Mouse (Mus musculus): ENCODE results near the gene Myo15. TPM values are rescaled to one million over a fixed set of nuclear protein-coding genes. Genes with fewer than 3 reads are reported as not detected.

The Myo15 gene
- total RNA-seq, 2 experiments from 2014 or later, result 0.04 TPM; not detected in 1

GRCm38 (mm10) chr11:60486267-60486666 is 17.1 kb downstream of the Myo15 start:
- no peak for DNase-seq
- intact Hi-C loops (cut with DNase I; ENCODE audit: low total_unique reads), result no loop called here

DNA sequence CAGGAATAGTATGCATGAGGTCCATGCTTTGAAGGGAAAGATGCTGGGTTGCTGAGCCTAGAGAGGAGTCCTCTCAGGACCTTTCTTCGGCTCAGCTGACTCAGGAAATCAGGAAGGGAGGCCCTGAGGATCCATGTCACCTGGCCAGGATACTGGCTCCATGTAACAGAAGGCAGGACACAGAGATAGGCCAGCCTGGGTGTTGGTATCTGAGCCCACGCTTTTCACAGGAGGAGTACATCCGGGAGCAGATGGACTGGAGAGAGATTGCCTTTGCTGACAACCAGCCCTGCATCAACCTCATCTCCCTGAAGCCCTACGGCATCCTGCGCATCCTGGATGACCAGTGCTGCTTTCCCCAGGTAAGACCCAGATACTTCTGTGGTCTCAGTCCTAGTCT is 23.6 kb downstream of the Myo15 start:
- intact Hi-C loops (cut with DNase I; ENCODE audit: low total_unique reads), result no loop called here
- no peak for DNase-seq

DNA sequence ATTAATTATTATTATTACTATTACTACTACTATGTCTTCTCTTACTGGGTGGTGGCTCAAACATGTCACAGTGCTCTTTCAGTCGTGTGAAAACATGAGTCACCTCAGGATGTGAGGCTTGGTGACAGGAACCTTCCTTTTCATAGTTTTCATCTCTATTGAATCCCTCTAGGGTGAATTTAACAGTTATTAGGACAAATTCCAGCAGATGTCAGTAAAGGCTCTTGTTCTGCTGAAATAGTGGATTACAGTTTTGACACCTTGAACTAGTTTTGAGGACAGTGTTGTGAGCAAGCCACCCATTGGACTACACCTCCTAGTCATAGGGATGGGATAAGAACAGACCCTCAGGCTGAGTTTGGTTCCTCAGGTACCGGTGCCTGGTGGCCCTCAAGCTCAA is 26.6 kb downstream of the Myo15 start:
- intact Hi-C loops (cut with DNase I; ENCODE audit: low total_unique reads), result no loop called here

GRCm38 (mm10) chr11:60507281-60507680 is 38.1 kb downstream of the Myo15 start:
- no peak for DNase-seq
- intact Hi-C loops (cut with DNase I; ENCODE audit: low total_unique reads), result no loop called here

More for the DNA sequence above, 26.6 kb downstream of the Myo15 start:
- no peak for DNase-seq

DNA sequence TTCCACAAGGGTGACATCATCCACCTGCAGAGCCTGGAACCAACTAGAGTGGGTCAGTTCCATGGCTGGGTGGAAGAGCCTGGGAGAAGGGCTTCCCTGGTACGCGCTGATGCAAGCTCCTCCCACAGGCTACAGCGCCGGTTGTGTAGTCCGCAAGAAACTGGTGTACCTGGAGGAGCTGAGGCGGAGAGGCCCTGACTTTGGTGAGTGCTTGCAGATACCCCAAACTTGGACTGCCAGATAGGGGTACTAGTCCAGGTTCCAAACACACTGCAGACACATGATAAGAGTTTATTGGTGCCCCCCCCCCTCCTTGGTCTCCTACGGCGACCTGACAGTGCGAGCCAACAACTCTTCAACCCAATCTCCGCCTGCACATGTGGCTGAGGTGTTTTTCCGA is 39.8 kb downstream of the Myo15 start:
- DNase-seq, result no peak
- intact Hi-C loops (cut with DNase I; ENCODE audit: low total_unique reads), result loop anchor here (2.0 kb wide), 1 partner anchor 76 kb away; no protein-coding TSS in a partner anchor

GRCm38 (mm10) chr11:60509500-60509899 is 40.4 kb downstream of the Myo15 start:
- intact Hi-C loops (cut with DNase I; ENCODE audit: low total_unique reads), result loop anchor here (2.0 kb wide), 1 partner anchor 77 kb away; no protein-coding TSS in a partner anchor
- DNase-seq, result peak; percentile 19

GRCm38 (mm10) chr11:60511893-60512292 is 42.8 kb downstream of the Myo15 start:
- no peak for DNase-seq
- intact Hi-C loops (cut with DNase I; ENCODE audit: low total_unique reads), result no loop called here

DNA sequence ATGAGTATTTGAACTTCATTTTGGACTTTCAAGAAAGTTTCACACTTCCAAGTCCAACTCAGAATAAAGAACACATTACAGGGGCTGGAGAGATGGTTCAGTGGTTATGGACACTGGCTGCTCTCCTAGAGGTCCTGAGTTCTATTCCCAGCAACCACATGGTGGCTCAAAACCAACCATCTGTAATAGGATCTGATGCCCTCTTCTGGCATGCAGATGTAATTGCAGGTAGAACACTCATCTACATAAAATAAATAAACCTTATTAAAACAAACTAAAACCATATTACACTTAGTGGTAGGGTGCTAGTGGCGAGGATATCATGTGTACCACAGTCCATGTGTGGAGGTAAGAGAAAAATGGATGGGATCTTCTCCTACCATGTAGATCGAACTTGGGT is 43.4 kb downstream of the Myo15 start:
- DNase-seq, result no peak
- intact Hi-C loops (cut with DNase I; ENCODE audit: low total_unique reads), result no loop called here

- DNase-seq, result no peak
- intact Hi-C loops (cut with DNase I; ENCODE audit: low total_unique reads), result no loop called here
Measured at GRCm38 (mm10) chr11:60514941-60515340, 45.8 kb downstream of the Myo15 start.

DNA sequence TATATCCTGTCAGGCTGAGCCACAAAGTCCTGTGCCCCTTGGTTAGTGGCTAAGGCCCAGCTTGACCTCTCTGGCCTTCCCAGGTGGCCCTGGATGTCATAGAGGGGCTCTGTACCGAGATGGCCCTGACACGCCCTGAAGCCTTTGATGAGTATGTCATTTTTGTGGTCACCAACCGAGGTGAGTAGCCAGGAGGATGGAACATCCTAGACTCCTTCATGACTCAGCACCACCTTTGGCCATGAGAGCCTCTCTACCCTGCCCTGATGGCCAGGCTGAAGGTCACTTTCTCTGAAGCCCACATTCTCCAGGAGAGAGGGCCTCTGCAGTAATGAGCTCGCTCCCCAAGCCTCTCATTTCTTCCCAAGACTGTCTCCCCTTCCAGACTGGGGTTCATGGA is 49.2 kb downstream of the Myo15 start:
- intact Hi-C loops (cut with DNase I; ENCODE audit: low total_unique reads), result no loop called here
- no peak for DNase-seq

DNA sequence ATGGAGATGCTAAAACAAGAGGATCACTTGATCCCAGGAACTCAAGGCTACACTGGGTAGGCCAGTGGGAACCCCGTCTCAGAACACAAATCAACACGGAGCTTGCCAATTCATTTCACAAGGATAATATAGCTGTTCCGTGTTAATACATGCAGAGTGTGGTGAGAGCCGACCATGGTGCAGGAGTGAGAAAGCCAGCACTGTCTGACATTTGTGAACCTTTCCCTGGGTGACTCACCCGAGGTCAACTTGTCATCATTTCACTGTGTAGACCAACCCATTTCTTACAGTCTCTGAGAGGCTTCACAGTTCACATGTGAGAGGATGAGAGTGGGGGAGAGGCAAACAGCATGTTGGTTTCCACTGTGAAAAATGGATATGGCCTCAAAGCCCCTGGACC is 52.9 kb downstream of the Myo15 start:
- intact Hi-C loops (cut with DNase I; ENCODE audit: low total_unique reads), result no loop called here
- no peak for DNase-seq

DNA sequence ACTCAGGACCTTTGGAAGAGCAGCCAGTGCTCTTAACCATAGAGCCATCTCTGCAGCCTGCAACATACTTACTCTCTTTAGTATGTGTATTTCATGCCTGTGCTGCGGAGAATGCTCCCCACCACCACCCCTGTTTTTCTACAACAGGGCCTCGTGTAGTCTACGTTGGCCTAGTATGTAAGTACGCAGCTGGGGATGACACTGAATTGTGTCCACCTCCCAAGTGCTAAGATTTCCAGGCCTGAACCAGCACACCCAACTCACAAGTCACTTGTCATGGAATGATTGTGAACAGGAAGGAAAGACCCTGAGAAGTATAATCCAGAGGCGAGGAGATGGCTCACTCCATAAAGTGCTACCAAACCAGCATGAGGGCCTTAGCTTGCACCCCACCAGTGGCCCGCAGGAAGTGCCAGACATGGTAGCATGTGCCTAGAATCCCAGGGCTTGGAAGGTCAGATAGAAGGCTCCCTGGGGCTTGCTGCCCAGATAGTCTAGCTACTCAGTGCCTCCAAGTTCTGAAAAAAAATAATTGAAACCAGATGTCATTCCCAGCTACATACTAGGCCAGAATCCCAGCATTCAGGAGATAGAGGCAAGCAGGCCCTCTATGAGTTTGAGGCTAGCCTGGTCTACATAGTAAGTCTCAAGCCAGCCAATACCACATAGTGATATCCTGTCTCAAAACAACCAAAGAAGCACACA is 53.7 kb downstream of the Myo15 start:
- DNase-seq, result no peak
- intact Hi-C loops (cut with DNase I; ENCODE audit: low total_unique reads), result no loop called here

- intact Hi-C loops (cut with DNase I; ENCODE audit: low total_unique reads), result no loop called here
- DNase-seq, result no peak
Measured at GRCm38 (mm10) chr11:60526461-60526860, 57.3 kb downstream of the Myo15 start.

- intact Hi-C loops (cut with DNase I; ENCODE audit: low total_unique reads), result no loop called here
Measured at GRCm38 (mm10) chr11:60535676-60536075, 66.5 kb downstream of the Myo15 start.

GRCm38 (mm10) chr11:60536180-60536858 is 67.2 kb downstream of the Myo15 start, which contains the start of gene Alkbh5:
TSS of gene Alkbh5 (plus strand) at chr11:60536381.
- intact Hi-C loops (cut with DNase I; ENCODE audit: low total_unique reads), result no loop called here
- no peak for DNase-seq

More at GRCm38 (mm10) chr11:60535676-60536075, 66.5 kb downstream of the Myo15 start:
- DNase-seq, result no peak

GRCm38 (mm10) chr11:60536859-60537467 is 67.8 kb downstream of the Myo15 start:
- DNase-seq, result peak; percentile 94
- intact Hi-C loops (cut with DNase I; ENCODE audit: low total_unique reads), result no loop called here

GRCm38 (mm10) chr11:60537468-60538347 is 68.6 kb downstream of the Myo15 start:
- intact Hi-C loops (cut with DNase I; ENCODE audit: low total_unique reads), result no loop called here
- peak; percentile 97 for DNase-seq

- intact Hi-C loops (cut with DNase I; ENCODE audit: low total_unique reads), result no loop called here
- DNase-seq, result peak; percentile 30
Measured at GRCm38 (mm10) chr11:60538371-60539281, 69.5 kb downstream of the Myo15 start.

- intact Hi-C loops (cut with DNase I; ENCODE audit: low total_unique reads), result no loop called here
- DNase-seq, result no peak
Measured at GRCm38 (mm10) chr11:60539540-60539939, 70.4 kb downstream of the Myo15 start.
